Mouse (Mus musculus) skeletal muscle tissue, adult 2 months (tissue): ENCODE measurements around the gene Tbrg4.

Experiments used
- DNase-seq: peaks from one replicate; pipeline ENCODE4 v3.0.0-alpha.2; 2012; ENCODE audit warnings: low read depth, low spot score

Tbrg4 gene

DNA sequence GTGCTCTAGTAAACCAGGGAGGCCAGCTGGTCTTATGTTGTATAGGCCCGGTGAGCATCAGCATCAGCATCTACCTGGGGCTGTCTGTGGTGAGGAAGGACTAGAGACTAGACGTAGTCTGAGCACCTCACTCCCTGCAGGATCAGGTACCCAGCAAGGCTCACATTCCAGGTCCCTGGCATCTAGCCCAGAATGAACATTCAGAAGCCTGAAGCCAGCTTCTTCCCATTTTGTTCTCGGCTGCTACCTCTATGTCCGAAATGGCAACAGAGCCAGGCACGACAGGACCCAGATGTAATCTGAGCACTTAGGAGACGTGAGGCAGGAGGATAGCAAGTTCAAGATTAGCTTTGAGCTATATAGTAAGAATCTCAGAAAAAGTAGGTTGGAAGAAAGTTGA is 31.0 kb downstream of the Tbrg4 start:
- no peak for DNase-seq

- no peak for DNase-seq
Measured at GRCm38 (mm10) chr11:6593406-6593805, 32.5 kb downstream of the Tbrg4 start.

DNA sequence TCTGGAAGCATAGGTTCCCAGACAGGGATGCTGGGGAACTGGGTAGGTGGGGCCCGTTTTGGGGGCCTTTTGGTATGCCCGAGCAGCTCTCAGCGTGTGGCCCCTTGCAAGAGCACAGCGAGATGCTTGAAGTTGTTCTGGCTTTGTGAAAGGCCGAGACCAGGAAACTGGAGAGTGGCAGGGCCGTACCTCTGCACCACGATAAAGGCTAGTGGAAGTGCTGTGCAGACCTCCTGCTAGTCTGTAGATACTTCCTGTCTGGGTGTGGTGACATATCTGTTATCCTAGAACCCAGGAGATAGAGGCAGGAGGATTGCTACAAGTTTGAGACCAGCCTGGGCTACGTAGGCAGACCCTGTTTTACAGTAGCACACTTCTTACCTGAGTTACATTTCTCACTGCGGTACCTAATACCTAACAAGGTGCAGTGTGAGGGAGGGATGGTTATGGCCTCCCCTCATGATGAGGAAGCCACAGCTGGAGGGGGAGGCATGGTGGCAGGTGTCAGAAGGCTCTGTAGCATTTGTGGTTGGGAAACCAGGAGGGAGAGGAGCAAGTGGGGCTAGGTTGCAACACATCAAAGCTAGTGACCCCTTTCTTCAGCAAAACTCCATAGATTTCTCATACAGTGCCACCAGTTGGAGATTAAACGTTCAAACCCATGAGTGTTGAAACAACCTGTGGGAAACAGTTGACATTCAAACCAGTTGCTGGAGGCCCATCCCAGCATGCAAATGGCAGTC is 34.8 kb downstream of the Tbrg4 start:
- DNase-seq, result no peak

GRCm38 (mm10) chr11:6589838-6590237 is 36.0 kb downstream of the Tbrg4 start:
- DNase-seq, result no peak

GRCm38 (mm10) chr11:6588295-6588694 is 37.6 kb downstream of the Tbrg4 start:
- DNase-seq, result no peak

GRCm38 (mm10) chr11:6587249-6587940 is 38.5 kb downstream of the Tbrg4 start:
- DNase-seq, result no peak

DNA sequence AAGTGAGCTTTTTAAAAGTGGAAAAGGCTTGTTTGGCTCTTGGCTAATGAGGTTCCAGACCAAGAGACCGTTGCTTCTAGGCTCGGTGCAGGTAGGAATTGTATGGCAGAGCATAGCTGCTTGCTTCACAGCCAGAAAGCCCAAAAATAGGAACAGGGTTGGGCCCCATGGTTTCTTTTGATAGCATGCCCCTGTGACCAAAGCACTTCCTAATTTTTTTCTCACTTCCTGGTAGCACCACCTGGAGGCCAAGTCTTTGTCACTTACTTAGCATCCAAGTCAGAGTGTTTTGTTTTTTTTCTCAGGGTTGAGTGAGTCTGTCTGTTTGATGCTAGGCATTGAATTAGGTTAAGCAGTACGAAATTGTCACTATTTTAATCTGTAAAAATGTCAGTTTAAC is 39.2 kb downstream of the Tbrg4 start:
- peak; percentile 38 for DNase-seq

GRCm38 (mm10) chr11:6585748-6586147 is 40.1 kb downstream of the Tbrg4 start:
- no peak for DNase-seq

GRCm38 (mm10) chr11:6581560-6581959 is 44.3 kb downstream of the Tbrg4 start:
- DNase-seq, result no peak

DNA sequence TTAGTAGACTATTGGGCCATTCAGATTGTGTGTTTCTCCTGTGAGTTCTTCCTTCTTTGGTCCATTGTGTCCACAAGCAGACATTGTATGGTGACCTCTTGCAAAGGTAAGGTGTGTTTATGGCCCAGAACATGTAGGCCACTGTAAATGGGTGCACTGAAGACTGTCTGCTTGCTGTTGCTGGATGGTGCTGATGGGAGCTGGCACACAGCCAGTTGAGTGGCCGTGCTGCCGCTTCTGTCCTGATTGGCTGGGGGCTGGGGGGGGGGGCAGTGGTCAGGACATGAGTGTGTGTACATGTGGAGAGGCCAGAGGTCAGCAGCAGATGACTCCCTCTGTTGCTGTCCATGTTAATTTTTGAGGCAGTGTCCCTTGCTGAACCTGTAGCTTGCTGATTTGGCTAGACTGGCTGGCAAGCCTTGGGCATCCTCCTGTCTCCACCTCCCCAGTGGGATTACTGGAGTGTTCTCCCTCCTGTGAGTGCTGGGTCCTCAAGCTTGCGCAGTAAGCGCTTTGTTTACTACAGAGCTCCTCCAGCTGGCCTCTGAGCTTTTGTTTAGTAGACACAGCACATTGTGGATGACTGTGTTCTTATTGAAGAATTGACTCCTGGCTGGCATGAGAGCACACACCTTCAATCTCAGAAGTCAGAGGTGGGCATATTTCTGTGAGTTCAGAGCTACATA is 45.7 kb downstream of the Tbrg4 start:
- DNase-seq, result no peak

- no peak for DNase-seq
Measured at GRCm38 (mm10) chr11:6579361-6579760, 46.5 kb downstream of the Tbrg4 start.

- DNase-seq, result no peak
Measured at GRCm38 (mm10) chr11:6576151-6576550, 49.7 kb downstream of the Tbrg4 start.

DNA sequence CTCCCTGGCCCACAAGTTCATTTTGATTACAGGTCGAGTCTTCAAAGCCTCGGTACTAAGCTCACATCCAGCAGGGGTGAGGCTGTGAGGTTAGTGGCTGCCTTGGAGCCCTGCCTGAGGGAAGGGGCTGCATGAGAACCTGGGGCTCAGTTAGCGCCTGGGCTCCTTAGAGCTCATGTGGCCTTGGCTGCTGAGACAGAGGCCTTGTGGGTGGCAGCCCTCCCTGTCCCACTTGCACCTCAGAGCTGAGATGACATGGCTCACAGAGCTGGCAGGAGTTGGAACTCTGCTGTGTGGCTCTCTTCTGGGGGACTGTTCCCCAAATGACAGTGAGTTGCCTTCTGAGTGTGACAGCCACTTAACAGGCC is 56.5 kb downstream of the Tbrg4 start:
- DNase-seq, result no peak

GRCm38 (mm10) chr11:6568584-6569409 is 57.1 kb downstream of the Tbrg4 start:
- no peak for DNase-seq

DNA sequence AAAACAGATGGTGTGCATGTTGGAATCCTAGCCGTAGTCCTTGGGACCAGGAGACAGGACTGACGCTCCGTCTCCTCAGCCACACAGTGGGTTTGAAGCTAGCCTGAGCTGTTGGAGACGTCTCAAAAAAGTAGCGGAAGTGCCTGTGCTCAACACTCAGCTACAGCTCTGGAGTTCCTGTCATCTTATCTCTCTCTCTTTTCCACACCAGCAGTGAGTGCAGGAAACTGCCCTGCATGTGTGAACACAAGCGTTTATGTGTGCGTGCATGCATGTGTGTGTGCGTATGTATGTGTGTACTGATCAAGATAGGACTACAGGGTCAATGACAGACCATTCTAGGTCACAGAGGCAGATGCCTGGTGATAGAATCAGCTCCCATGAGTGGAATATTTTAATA is 57.9 kb downstream of the Tbrg4 start:
- no peak for DNase-seq

- no peak for DNase-seq
Measured at GRCm38 (mm10) chr11:6566496-6566895, 59.4 kb downstream of the Tbrg4 start.
